In the genomic region with DNA sequence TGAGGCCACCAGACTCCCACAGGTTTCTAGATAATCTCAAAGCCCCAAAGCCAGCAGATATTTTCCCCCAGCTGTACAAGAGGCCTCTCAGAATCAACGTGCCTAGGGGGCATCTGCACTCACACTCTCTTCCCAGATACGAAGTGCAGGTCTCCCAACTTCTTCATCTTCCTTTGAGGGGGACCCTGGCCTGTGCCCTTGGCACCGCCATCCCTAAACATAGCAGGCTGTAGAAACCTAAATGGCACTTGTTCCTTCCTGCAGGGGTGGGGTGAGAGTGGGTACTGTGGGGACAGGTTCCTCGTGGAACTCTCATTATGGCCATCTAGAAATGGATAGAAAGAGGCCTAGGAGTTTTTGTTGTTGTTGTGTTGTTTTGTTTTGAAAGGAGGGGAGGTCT, we compare ENCODE assay signal across 17 mouse cellular contexts. TPM values are rescaled to one million over a fixed set of nuclear protein-coding genes. Genes with fewer than 3 reads are reported as not detected.
DNase-seq lines count a peak whose midpoint lies in the region; ATAC-seq and TF ChIP-seq lines count a peak whose summit lies in the region.
"Had no signal": no experiment of that assay in that cellular context is flagged by ENCODE, and none has a peak within 500 bp of the region (broad histone marks: within the 10 kb centered on the region; RNA-seq: fewer than 3 reads in every experiment).

No protein-coding gene starts in this region.

- H3K9me3 ChIP-seq in embryonic facial prominence, embryonic 11.5 days (replicated peaks; ENCODE audit: control insufficient read depth, low read length) = no peaks in the 10 kb centered on the region
- H3K9me3 ChIP-seq in limb, embryonic 10.5 days (replicated peaks) = no peaks in the 10 kb centered on the region
- H3K9me3 ChIP-seq: liver, embryonic 15.5 days; midbrain, embryonic 13.5 days had no signal

- no peaks in the 10 kb centered on the region for H3K36me3 ChIP-seq in embryonic facial prominence, embryonic 11.5 days (replicated peaks; ENCODE audit: control insufficient read depth, insufficient read depth, low read depth, low read length)
- no peaks in the 10 kb centered on the region for H3K36me3 ChIP-seq in limb, embryonic 10.5 days
- H3K36me3 ChIP-seq: liver, embryonic 15.5 days; midbrain, embryonic 13.5 days had no signal

- peaks cover 2% of the 10 kb centered on the region for H3K4me1 ChIP-seq in embryonic facial prominence, embryonic 11.5 days (ENCODE audit: control insufficient read depth, insufficient read depth, low read length)
- peaks cover 41% of the 10 kb centered on the region for H3K4me1 ChIP-seq in limb, embryonic 10.5 days

- H3K27me3 ChIP-seq in embryonic facial prominence, embryonic 11.5 days (ENCODE audit: control insufficient read depth, insufficient read depth, low read length) = peaks cover 85% of the 10 kb centered on the region
- peaks cover 100% of the 10 kb centered on the region for H3K27me3 ChIP-seq in limb, embryonic 10.5 days (ENCODE audit: low read depth, poor library complexity, severe bottlenecking)

- DNase-seq in left cerebral cortex, adult 2 months (ENCODE audit: extremely low spot score in 1 of 2, low spot score in 2 of 2) = no peak
- DNase-seq in left cerebral cortex, adult 9 months (ENCODE audit: low spot score in 2 of 2) = no peak
- DNase-seq in ES-CJ7 (ENCODE audit: low read depth, low spot score) = peak; percentile 15
- DNase-seq in embryonic facial prominence, embryonic 11.5 days (ENCODE audit: low spot score) = no peak
- DNase-seq in limb, embryonic 10.5 days (ENCODE audit: low spot score) = peak; percentile 37
- no peak for DNase-seq in cerebellum, postnatal 14 days
- DNase-seq in kidney, postnatal 14 days = no peak
- DNase-seq: adrenal gland, postnatal 25 days; B cell, adult 2 months; cerebellum, adult 2 months; heart, postnatal 4 days; right cerebral cortex, postnatal 25 days had no signal

- TF ChIP-seq CTCF in left cerebral cortex, adult 2 months (IDR thresholded peaks at IDR 0.05) = no peak

- no peak overlapping the region for H3K9ac ChIP-seq in embryonic facial prominence, embryonic 11.5 days (replicated peaks; ENCODE audit: low read length)
- H3K9ac ChIP-seq: liver, embryonic 15.5 days; midbrain, embryonic 13.5 days had no signal

- peak overlapping the region; percentile 34 for H3K4me2 ChIP-seq in embryonic facial prominence, embryonic 11.5 days (ENCODE audit: low read depth, low read length)
- H3K4me2 ChIP-seq: liver, embryonic 15.5 days; midbrain, embryonic 13.5 days had no signal

- 8% methylated on average over 4 of the region's 4 CpGs for WGBS in embryonic facial prominence, embryonic 11.5 days
- WGBS in limb, embryonic 10.5 days = 5% methylated on average over 4 of the region's 4 CpGs

- H3K27ac ChIP-seq in left cerebral cortex, adult 2 months = peak overlapping the region; percentile 44; the same call in 1 of the 2 replicates
- no peak overlapping the region for H3K27ac ChIP-seq in embryonic facial prominence, embryonic 11.5 days (replicated peaks; ENCODE audit: low read depth, low read length)
- H3K27ac ChIP-seq in limb, embryonic 10.5 days = no peak overlapping the region
- H3K27ac ChIP-seq: liver, embryonic 15.5 days; macrophage; midbrain, embryonic 13.5 days had no signal

- intact Hi-C loops in left cerebral cortex, adult 2 months (cut with DNase I) = no loop called here

- H3K4me3 ChIP-seq in left cerebral cortex, adult 2 months = no peak overlapping the region
- H3K4me3 ChIP-seq in embryonic facial prominence, embryonic 11.5 days (ENCODE audit: low read depth, low read length) = no peak overlapping the region
- H3K4me3 ChIP-seq in limb, embryonic 10.5 days = no peak overlapping the region
- H3K4me3 ChIP-seq: liver, embryonic 15.5 days had no signal

- no peak for ATAC-seq in embryonic facial prominence, embryonic 11.5 days (replicated peaks; ENCODE audit: insufficient number of reproducible peaks, low FRiP score, low TSS enrichment, low read depth)
- ATAC-seq: forebrain, embryonic 16.5 days; inflammation-experienced regulatory T-cells, adult 6 months; midbrain, embryonic 13.5 days had no signal

RNA-seq across cellular contexts. Expression of a gene that starts 4.7 kb away (rescaled TPM):
- total RNA-seq in left cerebral cortex, adult 2 months (2021) = 1 to 10 TPM; 4.6 to 4.9 TPM
- 12.3 and 14.7 TPM in 2 replicates for polyA plus RNA-seq in embryonic facial prominence, embryonic 11.5 days (2014; fragmentation: Nextera tagmentation; extraction: Ambion mirVana)
- polyA plus RNA-seq in limb, embryonic 10.5 days (2016; fragmentation: Nextera tagmentation; extraction: Ambion mirVana) = 0.44 and 0.75 TPM in 2 replicates
- total RNA-seq: adrenal gland, postnatal 25 days; heart, postnatal 4 days had no signal
- polyA plus RNA-seq: inflammation-experienced regulatory T-cells, adult 6 months; macrophage had no signal

Comparison
In these comparisons a context has a peak if more than half of its experiments do, and no peak if none do; other contexts are left out.
1. DNase-seq: peak in ES-CJ7 (single experiment) and limb, embryonic 10.5 days (single experiment); none in left cerebral cortex, adult 2 months (0 of 2), left cerebral cortex, adult 9 months (0 of 2), embryonic facial prominence, embryonic 11.5 days (single experiment), cerebellum, postnatal 14 days (0 of 2) and kidney, postnatal 14 days (single experiment).